Mouse (Mus musculus) CD4-positive, CD25-positive, alpha-beta regulatory T cell, adult 2 months (primary cell): ENCODE measurements at regions not wholly inside any gene's neighbourhood (a gene's known extent, or its start where the extent isn't known, plus 50 kb on each side); places are given as distances from the start of the nearest gene placed in this dataset.

ENCODE experiments used
- DNase-seq: peaks from one replicate; pipeline ENCODE4 v3.0.0-alpha.2; 2012; ENCODE audit warnings: low read depth, low spot score

GRCm38 (mm10) chr16:66257921-66258320 lies 442.9 kb downstream of the Vgll3 start:
- DNase-seq: no peak

- no peak for DNase-seq
Observed at GRCm38 (mm10) chr16:66268987-66269386, 453.9 kb downstream of the Vgll3 start.

- peak; percentile 26 for DNase-seq
Observed at GRCm38 (mm10) chr16:66276635-66277034, 461.6 kb downstream of the Vgll3 start.
